Mouse (Mus musculus) embryo, embryonic 11.5 days (tissue): ENCODE measurements around the gene Doc2g.
"Not testable (repeated sequence)": the region's sequence is repeated elsewhere in the genome, so short reads cannot be mapped to it uniquely, and the experiment has no call there.

Experiments
- DNase-seq: peaks from one replicate; pipeline ENCODE4 v3.0.0-alpha.2; 2012; ENCODE audit warnings: low read depth, low spot score

Doc2g gene

DNA sequence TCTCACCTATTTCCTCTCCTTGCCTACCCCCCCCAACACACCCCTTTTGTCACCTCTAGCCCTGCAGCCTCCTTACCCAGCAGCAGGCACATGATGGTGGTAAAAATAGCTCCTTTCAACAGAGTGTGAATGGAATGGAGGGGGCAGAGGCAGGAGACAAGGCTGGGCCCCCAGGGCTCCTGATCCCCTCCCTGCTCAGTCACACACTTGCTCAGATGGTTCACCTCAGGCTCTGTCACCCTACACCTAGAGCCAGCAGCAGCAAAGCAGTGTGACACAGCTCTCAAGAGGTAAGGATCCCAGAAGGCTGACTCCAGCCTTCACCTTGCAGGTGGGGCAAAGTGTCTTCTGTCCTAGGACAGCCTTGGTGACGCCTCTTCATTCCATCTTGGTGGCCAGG lies at the start of gene Doc2g:
Gene Doc2g (plus strand): TSS at position 202 of the 400 bp plus-strand sequence.
- DNase-seq = no peak

DNA sequence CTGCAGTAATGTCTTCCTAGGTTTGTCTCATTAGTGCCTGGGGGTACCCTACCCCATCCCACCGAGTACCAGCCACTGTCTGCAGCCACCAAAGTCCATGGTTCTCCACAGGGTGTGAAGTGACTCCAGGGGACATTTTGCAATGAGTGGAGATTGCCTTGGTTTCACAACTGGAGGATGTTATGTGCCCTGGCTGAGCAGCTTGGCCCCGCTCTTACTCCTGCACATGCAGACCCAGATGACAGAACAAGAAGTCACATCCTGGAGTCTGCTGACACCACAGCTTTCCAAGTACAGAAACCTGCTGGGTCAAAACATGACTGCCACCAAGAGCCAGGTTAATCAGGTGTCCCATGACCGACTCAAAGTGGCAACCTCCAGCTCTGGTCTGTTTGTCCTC lies 48.1 kb upstream of the Doc2g start:
- no peak for DNase-seq

DNA sequence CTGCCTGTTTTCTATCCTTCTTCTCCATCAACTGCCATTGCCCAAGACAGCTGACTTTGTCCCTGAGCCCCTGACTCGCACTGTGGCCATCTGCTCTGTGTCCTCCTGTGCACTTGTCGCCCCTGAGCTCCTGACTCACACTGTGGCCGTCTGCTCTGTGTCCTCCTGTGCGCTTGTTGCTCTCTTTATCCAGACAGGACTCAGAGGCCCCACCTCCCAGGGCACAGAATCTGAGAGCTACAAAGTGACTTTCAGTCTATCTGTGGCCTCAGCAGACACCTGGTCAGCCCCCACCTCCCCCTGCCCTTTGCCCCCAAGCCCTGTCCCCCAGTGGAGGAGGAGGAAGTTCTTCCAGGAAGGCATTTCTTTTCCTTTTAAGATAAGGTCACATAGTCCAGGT lies 47.3 kb upstream of the Doc2g start:
- no peak for DNase-seq

DNA sequence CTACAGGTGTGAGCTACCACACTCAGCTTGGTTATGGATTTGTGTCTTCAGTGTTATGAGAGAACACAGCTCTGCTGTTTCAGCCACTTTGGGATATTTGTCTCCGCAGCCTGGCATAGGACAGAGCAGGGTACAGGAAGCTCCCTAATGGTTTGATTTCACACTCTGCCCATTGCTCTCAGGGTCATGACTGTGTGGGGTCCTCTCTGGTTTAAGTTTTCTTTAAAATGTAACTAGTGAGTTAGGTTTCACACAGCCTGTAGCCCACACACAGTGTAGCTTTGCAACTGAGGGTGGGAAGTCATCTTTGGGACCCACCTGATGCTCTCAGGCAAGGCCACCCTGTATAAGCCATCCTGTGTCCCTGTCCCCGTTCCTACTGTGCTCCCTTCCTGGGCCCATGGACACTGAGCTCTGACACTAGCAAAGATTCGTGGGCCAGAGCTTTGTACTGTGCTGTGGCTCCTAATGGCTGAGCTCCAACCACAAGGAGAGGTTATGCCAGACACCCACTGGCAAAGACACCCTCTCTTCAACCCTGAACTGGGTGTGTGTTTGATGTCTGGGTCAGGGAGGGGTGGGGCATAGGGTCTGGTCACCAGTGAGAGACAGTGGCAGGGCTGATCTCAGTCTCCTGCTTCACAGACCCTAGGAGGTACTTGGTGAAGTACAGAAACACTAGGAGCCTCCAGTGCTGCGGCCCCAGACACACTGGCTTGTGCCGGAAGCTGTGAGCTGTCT lies 45.6 kb upstream of the Doc2g start:
- not testable (repeated sequence) for DNase-seq

GRCm38 (mm10) chr19:3958470-3958869 lies 44.6 kb upstream of the Doc2g start, which contains the start of gene Aldh3b3:
Aldh3b3 (plus strand) TSS chr19:3958645.
- no peak for DNase-seq

GRCm38 (mm10) chr19:3959030-3959429 lies 44.1 kb upstream of the Doc2g start:
- DNase-seq = no peak

DNA sequence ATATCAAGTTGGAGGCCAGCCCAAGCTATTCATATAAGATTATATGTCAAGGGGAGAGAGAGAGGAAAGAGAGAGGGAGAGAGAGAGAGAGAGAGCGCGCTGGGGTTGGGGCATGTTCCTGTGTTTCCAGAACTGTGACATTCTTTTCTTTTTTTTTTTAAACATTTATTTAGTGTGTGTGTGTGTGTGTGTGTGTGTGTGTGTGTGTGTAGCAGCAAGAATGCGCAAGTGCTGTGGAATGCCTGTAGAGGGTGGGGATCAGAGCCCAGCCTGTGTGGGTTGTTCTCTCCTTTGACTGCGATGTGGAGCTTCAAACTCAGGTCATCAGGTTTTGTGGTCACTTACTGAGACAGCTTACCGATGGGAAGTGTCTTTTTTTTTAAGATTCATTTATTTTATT lies 42.9 kb upstream of the Doc2g start:
- no peak for DNase-seq

DNA sequence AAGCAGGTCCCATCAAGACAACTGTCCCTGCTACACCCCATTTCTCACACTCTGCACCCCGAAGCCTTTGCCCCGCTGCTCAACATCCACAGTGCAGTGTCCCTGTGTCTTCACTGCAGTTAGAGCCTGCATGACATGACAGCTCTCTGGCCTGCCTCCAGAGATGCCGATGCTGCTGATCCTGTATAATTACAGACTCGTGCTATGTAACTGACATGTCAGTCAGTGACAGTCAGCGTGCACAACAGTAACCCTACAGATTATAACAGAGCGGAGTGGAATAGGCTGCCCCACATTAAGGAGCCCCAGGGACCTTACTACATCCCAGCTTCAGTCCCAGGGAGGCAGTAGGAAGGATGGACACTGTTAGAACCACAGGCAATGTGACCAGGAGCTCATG lies 41.3 kb upstream of the Doc2g start:
- not testable (repeated sequence) for DNase-seq

DNA sequence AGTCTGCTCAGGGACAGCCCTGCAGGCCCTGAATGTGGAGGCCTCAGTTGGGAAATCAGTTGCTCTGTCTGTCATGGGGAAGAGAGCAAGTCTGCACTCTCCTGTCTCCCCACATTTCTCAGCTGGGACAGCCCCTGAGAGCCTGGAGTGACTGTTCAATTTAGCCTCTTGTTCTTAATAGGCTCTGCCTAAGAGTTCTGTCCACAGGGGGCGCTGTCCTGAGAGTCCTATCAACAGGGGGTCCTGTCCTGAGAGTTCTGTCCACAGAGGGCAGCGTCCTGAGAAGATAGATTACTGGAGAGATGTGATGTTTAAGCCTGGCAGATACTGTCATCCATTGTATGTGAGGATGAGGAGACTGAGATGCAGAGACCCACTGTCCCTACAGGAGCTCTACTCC lies 40.6 kb upstream of the Doc2g start:
- no peak for DNase-seq

- no peak for DNase-seq
Measured at GRCm38 (mm10) chr19:3964030-3964429, 39.1 kb upstream of the Doc2g start.

DNA sequence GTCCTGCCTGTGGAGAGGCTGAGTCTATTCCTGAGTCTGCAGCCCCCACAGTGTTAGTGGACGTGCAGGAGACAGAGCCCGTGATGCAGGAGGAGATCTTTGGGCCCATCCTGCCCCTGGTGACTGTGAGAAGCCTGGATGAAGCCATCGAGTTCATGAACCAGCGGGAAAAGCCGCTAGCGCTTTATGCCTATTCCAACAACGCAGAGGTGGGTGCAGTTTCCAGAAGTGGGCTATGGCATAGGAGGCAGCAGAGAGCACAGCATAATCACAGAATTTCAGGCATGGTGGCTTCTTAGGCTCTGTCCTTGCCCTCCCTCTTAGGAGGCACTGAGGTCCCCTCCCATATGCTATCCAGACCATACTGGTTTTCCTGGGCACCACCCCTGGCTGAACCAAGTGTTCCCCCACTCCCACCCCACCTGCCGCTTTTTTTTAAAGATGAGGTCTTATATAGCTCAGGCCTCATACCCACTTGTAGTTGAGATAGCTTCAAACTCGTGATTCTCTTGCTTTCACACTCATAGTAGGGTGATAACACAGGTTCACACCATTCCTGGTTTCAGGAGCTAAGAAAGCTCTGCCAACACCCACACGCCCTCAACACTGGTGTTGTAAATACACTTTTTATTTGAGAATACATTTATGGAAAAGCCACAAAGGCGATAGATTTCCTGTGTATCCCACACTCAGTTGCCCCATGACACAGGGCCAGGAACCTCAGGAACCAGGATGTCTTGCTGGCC lies 36.6 kb upstream of the Doc2g start:
- DNase-seq = no peak

DNA sequence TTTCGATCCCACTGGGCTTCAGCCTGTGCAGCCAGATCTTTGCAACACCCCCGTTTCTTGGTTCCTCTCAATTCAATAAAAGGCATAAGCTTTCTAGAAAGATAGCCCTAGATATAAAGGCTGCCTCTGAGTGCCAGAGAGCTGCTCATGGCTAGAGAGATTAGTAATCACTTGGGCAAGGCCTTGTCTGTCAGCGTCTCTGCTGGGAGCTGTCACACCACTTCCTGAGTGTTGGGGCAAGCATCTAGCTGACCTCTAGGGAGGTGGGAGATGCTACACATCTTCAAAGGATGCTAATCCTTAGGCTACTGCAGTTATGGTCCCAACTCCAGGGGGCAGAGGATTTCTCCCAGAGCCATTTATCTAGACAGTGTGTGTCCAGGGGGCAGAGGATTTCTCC lies 35.9 kb upstream of the Doc2g start:
- DNase-seq = no peak

DNA sequence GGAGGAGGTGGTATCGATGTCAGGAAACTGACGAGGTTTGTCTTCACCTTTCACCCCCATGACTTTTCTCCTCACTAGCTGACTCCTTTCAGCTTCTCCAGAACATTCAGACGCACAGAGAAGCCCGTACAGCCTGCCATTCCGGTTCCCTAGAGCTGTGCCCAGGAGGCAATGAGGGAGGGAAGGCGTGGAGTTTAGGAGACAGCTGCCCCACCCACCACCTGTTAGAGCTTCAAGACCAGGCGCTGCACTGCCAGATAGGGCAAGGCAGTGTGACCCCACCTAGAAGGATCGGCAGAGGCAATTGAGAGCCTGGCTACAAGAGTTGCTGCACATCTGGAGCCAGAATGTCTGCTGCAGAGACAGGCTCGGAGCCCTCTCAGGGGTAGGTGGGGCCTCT lies 30.9 kb upstream of the Doc2g start, which contains the start of gene Aldh3b2:
Gene Aldh3b2 (plus strand): TSS at position 100 of the 400 bp plus-strand sequence.
- no peak for DNase-seq

DNA sequence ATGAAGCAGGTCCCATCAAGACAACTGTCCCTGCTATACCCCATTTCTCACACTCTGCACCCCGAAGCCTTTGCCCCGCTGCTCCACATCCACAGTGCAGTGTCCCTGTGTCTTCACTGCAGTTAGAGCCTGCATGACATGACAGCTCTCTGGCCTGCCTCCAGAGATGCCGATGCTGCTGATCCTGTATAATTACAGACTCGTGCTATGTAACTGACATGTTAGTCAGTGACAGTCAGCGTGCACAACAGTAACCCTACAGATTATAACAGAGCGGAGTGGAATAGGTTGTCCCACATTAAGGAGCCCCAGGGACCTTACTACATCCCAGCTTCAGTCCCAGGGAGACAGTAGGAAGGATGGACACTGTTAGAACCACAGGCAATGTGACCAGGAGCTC lies 28.5 kb upstream of the Doc2g start:
- DNase-seq = not testable (repeated sequence)

- DNase-seq = no peak
Measured at GRCm38 (mm10) chr19:3975866-3976265, 27.2 kb upstream of the Doc2g start.

- peak; percentile 81 for DNase-seq
Measured at GRCm38 (mm10) chr19:3980309-3980708, 22.8 kb upstream of the Doc2g start.

DNA sequence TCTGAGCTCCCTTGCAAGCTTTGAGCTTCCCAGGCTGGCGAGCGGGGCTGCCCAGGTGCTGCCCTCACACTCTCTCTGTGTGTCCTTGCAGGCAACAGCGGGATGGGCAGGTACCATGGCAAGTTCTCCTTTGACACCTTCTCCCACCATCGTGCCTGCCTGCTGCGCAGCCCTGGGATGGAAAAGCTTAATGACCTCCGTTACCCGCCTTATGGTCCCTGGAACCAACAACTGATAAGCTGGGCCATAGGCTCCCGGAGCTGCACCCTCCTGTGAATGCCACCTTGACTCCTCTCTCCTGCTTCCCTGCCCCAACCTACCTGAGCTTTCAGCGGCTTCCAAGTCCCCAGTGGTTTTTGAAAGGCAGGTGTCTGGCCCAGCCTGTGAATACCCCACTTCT lies 22.2 kb upstream of the Doc2g start:
- DNase-seq = no peak

GRCm38 (mm10) chr19:3983527-3984200 lies 19.4 kb upstream of the Doc2g start:
- DNase-seq = no peak

DNA sequence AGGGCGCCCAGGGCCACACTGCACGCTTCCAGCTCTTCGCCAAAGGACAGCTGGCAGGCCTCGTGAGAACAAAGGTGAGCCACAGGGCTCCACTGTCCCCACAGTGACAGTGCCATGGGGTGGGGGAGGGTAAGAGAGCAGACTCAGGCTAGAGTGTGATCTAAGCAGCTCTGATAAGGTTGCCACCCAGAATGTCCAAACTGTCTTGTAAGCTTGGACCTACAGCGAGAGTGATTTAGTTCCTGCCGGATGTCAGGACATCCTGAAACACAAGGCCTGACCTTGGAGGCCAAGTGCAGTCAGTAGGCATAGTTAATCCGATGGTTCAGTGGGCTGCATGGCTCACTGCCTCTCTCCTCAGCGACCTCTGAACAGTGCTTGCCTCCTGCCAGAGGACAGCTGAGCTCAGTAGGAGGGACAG lies 17.8 kb upstream of the Doc2g start:
- DNase-seq = no peak

- no peak for DNase-seq
Measured at GRCm38 (mm10) chr19:3986334-3986733, 16.8 kb upstream of the Doc2g start, which contains the start of gene Acy3. Acy3 (plus strand) TSS chr19:3986570.

- no peak for DNase-seq
Measured at GRCm38 (mm10) chr19:3988066-3988465, 15.0 kb upstream of the Doc2g start.

- DNase-seq = no peak
Measured at GRCm38 (mm10) chr19:3988750-3989149, 14.4 kb upstream of the Doc2g start.
